Mouse (Mus musculus) liver, embryonic 14.5 days (tissue): ENCODE measurements around the gene Mmachc.

Experiments
- CTCF ChIP-seq: IDR thresholded peaks from 2 replicates; pipeline ENCODE4 v1.5.1; 2016; ENCODE audit warnings: antibody characterized with exemption, low read depth, control low read depth
- EP300 ChIP-seq: IDR thresholded peaks from 2 replicates; pipeline ENCODE4 v1.6.1; 2016; ENCODE audit warnings: antibody characterized with exemption, low read depth

- no peak for TF ChIP-seq CTCF
- TF ChIP-seq EP300, result 0 out of 2 replicates have a peak, but pooled peaks have one; percentile 15
These were observed 12.3 kb upstream of the Mmachc start, which contains the start of gene Tesk2 for GRCm38 (mm10) chr4:116720343-116721097.
